Mouse (Mus musculus) G1E (cell line): Measurements from ENCODE around the gene Washc2. TPM values are rescaled to one million over a fixed set of nuclear protein-coding genes. Genes with fewer than 3 reads are reported as not detected.

Experiments
- ATAC-seq: 2 replicates; pipeline ENCODE4 v1.8.0; 2016; ENCODE audit warnings: mild to moderate bottlenecking; ENCODE audit not compliant: insufficient number of reproducible peaks, poor library complexity, low FRiP score, severe bottlenecking; ENCODE audit errors: extremely low read depth
- DNase-seq: peaks from one replicate; pipeline ENCODE4 v3.0.0; 2012; ENCODE audit warnings: low spot score
- H3K27me3 ChIP-seq: 2 replicates; pipeline ENCODE4 v1.6.1; 2012; ENCODE audit warnings: mild to moderate bottlenecking, low read length, inconsistent platforms; ENCODE audit not compliant: insufficient read depth
- H3K36me3 ChIP-seq: replicated peaks from 2 replicates; pipeline ENCODE3; 2012; ENCODE audit warnings: mild to moderate bottlenecking, inconsistent platforms
- H3K4me1 ChIP-seq: 2 replicates; pipeline ENCODE4 v1.6.1; 2012; ENCODE audit warnings: low read depth, low read length, inconsistent platforms, mixed read lengths; ENCODE audit not compliant: insufficient read depth
- H3K4me3 ChIP-seq: 2 replicates; pipeline ENCODE4 v1.5.1; 2012; ENCODE audit warnings: low read depth, mild to moderate bottlenecking, inconsistent platforms, low read length, moderate library complexity, mixed read lengths
- H3K9me3 ChIP-seq: replicated peaks from 2 replicates; pipeline ENCODE4 v1.6.1; 2012; ENCODE audit warnings: inconsistent platforms
- CTCF ChIP-seq: IDR thresholded peaks from 2 replicates; pipeline ENCODE4 v1.5.1; 2012; ENCODE audit warnings: low read depth, low read length, inconsistent platforms, mixed read lengths
- GATA1 ChIP-seq: IDR thresholded peaks from 2 replicates; pipeline ENCODE4 v1.6.1; 2012; ENCODE audit warnings: borderline replicate concordance, low read length, inconsistent platforms, mixed read lengths
- GATA2 ChIP-seq: IDR thresholded peaks from 2 replicates; pipeline ENCODE4 v1.6.1; 2012; ENCODE audit warnings: low read depth, low read length, inconsistent platforms, borderline replicate concordance
- POLR2AphosphoS5 ChIP-seq: IDR thresholded peaks from 2 replicates; pipeline ENCODE4 v1.6.1; 2012; ENCODE audit warnings: low read depth, low read length, inconsistent platforms; ENCODE audit not compliant: insufficient replicate concordance
- TAL1 ChIP-seq: conservative IDR thresholded peaks from 2 replicates; pipeline ENCODE4 v1.6.1; 2012; ENCODE audit warnings: low read depth, low read length, inconsistent platforms, mixed read lengths
- polyA plus RNA-seq: library from polyadenylated mRNA; stranded (reverse); fragments of >175 nt; gene quantifications from 2 replicates; pipeline ENCODE4 v1.2.3, GENCODE M21; 2012
- total RNA-seq, 2 experiments: library from RNA; stranded (forward) in 1 of 2; stranded (reverse) in 1 of 2; fragments of 200-1000 nt in 1 of 2; fragments of >200 nt in 1 of 2; fragmentation: Nextera tagmentation in 1 of 2; gene quantifications; 2 replicates each; pipeline ENCODE4 v1.2.3; 2014 to 2017

Gene Washc2
- total and polyA plus RNA-seq, 3 experiments, result 18.0 to 87.8 (median 60.7) TPM

- ATAC-seq (peak; percentile 45; the same call in 1 of the 2 replicates), DNase-seq (no peak)
- TF ChIP-seq GATA2 (no peak), TAL1 (no peak), POLR2AphosphoS5 (no peak), GATA1 (no peak), CTCF (no peak)
- Histone ChIP-seq H3K4me1 (peaks cover 8% of the 10 kb centered on the region), H3K9me3 (no peaks in the 10 kb centered on the region), H3K36me3 (peaks cover 19% of the 10 kb centered on the region), H3K4me3 (no peak overlapping the region), H3K27me3 (no peaks in the 10 kb centered on the region)
These were observed 21.4 kb upstream of the Washc2 start for GRCm38 (mm10) chr6:116186485-116186884.

- no peaks in the 10 kb centered on the region for H3K27me3 ChIP-seq
- ATAC-seq (no peak), DNase-seq (no peak)
- H3K36me3 ChIP-seq, result peaks cover 9% of the 10 kb centered on the region
- H3K9me3 ChIP-seq, result no peaks in the 10 kb centered on the region
- H3K4me3 ChIP-seq, result no peak overlapping the region
- H3K4me1 ChIP-seq, result peaks cover 23% of the 10 kb centered on the region
- TF ChIP-seq GATA1, result no peak
- TF ChIP-seq TAL1, result no peak
- no peak for TF ChIP-seq POLR2AphosphoS5
- TF ChIP-seq GATA2, result no peak
- no peak for TF ChIP-seq CTCF
These were observed 18.4 kb upstream of the Washc2 start for GRCm38 (mm10) chr6:116189417-116189816.

- ATAC-seq (no peak), DNase-seq (no peak)
- H3K4me1 ChIP-seq, result peaks cover 23% of the 10 kb centered on the region
- H3K4me3 ChIP-seq, result peak overlapping the region; percentile 88
- peaks cover 2% of the 10 kb centered on the region for H3K36me3 ChIP-seq
- TF ChIP-seq CTCF (no peak), POLR2AphosphoS5 (no peak), TAL1 (no peak), GATA1 (no peak), GATA2 (no peak)
- no peaks in the 10 kb centered on the region for H3K9me3 ChIP-seq
- H3K27me3 ChIP-seq, result no peaks in the 10 kb centered on the region
These were observed 15.0 kb upstream of the Washc2 start for GRCm38 (mm10) chr6:116192809-116193311.

- H3K4me1 ChIP-seq, result peaks cover 30% of the 10 kb centered on the region
- ATAC-seq (peak; percentile 87), DNase-seq (peak; percentile 92)
- peak within 1 kb of the TSS; percentile 88 for H3K4me3 ChIP-seq
- TF ChIP-seq CTCF, result no peak
- no peak for TF ChIP-seq POLR2AphosphoS5
- no peak for TF ChIP-seq GATA2
- TF ChIP-seq TAL1, result no peak
- no peak for TF ChIP-seq GATA1
- peaks cover 2% of the 10 kb centered on the region for H3K36me3 ChIP-seq
- H3K9me3 ChIP-seq, result no peaks in the 10 kb centered on the region
- no peaks in the 10 kb centered on the region for H3K27me3 ChIP-seq
These were observed 14.1 kb upstream of the Washc2 start, which contains the start of gene Tmcc1 for GRCm38 (mm10) chr6:116193394-116194393. Tmcc1 (minus strand) TSS chr6:116193486.

- peaks cover 42% of the 10 kb centered on the region for H3K4me1 ChIP-seq
- DNase-seq, result no peak
These were observed 12.0 kb upstream of the Washc2 start for GRCm38 (mm10) chr6:116195811-116196210.

GRCm38 (mm10) chr6:116198173-116198572, 9.7 kb upstream of the Washc2 start:
- Histone ChIP-seq H3K9me3 (no peaks in the 10 kb centered on the region), H3K27me3 (no peaks in the 10 kb centered on the region), H3K4me1 (peaks cover 31% of the 10 kb centered on the region), H3K36me3 (no peaks in the 10 kb centered on the region), H3K4me3 (no peak overlapping the region)
- DNase-seq, result peak; percentile 53
- TF ChIP-seq GATA2 (no peak), POLR2AphosphoS5 (no peak), TAL1 (no peak), GATA1 (no peak), CTCF (no peak)
- ATAC-seq, result peak; percentile 25; the same call in 1 of the 2 replicates

More at GRCm38 (mm10) chr6:116195811-116196210, 12.0 kb upstream of the Washc2 start:
- no peaks in the 10 kb centered on the region for H3K9me3 ChIP-seq
- H3K27me3 ChIP-seq, result no peaks in the 10 kb centered on the region
- TF ChIP-seq TAL1 (no peak), GATA2 (no peak), POLR2AphosphoS5 (no peak), GATA1 (no peak), CTCF (no peak)
- no peak for ATAC-seq
- H3K4me3 ChIP-seq, result no peak overlapping the region
- no peaks in the 10 kb centered on the region for H3K36me3 ChIP-seq
